Mouse (Mus musculus) right cerebral cortex, adult 18-20 months (tissue): ENCODE measurements at regions not wholly inside any gene's neighbourhood (a gene's known extent, or its start where the extent isn't known, plus 50 kb on each side); places are given as distances from the start of the nearest gene placed in this dataset.
A peak's percentile ranks its signal among the peaks of the same experiment; 100 is the strongest.

Source experiments
- DNase-seq: peaks from one replicate; pipeline ENCODE4 v3.0.0; 2022; ENCODE audit warnings: mixed read lengths

- DNase-seq, result no peak
These were observed 187.2 kb downstream of the Ifng start for GRCm38 (mm10) chr10:118628000-118628399.

- no peak for DNase-seq
These were observed 188.7 kb downstream of the Ifng start for GRCm38 (mm10) chr10:118629360-118630040.

GRCm38 (mm10) chr10:118631786-118632185 lies 190.9 kb downstream of the Ifng start:
- DNase-seq, result no peak

- no peak for DNase-seq
These were observed 191.3 kb downstream of the Ifng start for GRCm38 (mm10) chr10:118632187-118632586.

- no peak for DNase-seq
These were observed 192.6 kb downstream of the Ifng start for GRCm38 (mm10) chr10:118633429-118633828.

GRCm38 (mm10) chr10:118639097-118639496 lies 198.3 kb downstream of the Ifng start:
- DNase-seq, result no peak

- DNase-seq, result no peak
These were observed 199.4 kb downstream of the Ifng start for GRCm38 (mm10) chr10:118640121-118640809.

GRCm38 (mm10) chr10:118640810-118641427 lies 200.1 kb downstream of the Ifng start:
- DNase-seq, result no peak

- DNase-seq, result peak; percentile 28
These were observed 202.8 kb downstream of the Ifng start for GRCm38 (mm10) chr10:118643622-118644021.

GRCm38 (mm10) chr10:118648111-118648510 lies 207.3 kb downstream of the Ifng start:
- DNase-seq, result no peak

- no peak for DNase-seq
These were observed 213.4 kb downstream of the Dyrk2 start for GRCm38 (mm10) chr10:118656561-118656960.

- DNase-seq, result no peak
These were observed 204.0 kb downstream of the Dyrk2 start for GRCm38 (mm10) chr10:118666009-118666408.

- DNase-seq, result no peak
These were observed 194.1 kb downstream of the Dyrk2 start for GRCm38 (mm10) chr10:118675816-118676465.

GRCm38 (mm10) chr10:118678750-118679418 lies 191.1 kb downstream of the Dyrk2 start:
- DNase-seq, result no peak

- DNase-seq, result no peak
These were observed 190.5 kb downstream of the Dyrk2 start for GRCm38 (mm10) chr10:118679507-118679906.

- DNase-seq, result no peak
These were observed 189.1 kb downstream of the Dyrk2 start for GRCm38 (mm10) chr10:118680896-118681295.

GRCm38 (mm10) chr10:118683356-118683755 lies 186.7 kb downstream of the Dyrk2 start:
- no peak for DNase-seq

- no peak for DNase-seq
These were observed 170.7 kb downstream of the Dyrk2 start for GRCm38 (mm10) chr10:118699292-118699691.

GRCm38 (mm10) chr10:118700115-118700514 lies 169.9 kb downstream of the Dyrk2 start:
- DNase-seq, result no peak

- DNase-seq, result no peak
These were observed 164.0 kb downstream of the Dyrk2 start for GRCm38 (mm10) chr10:118706020-118706419.

GRCm38 (mm10) chr10:118709718-118710117 lies 160.3 kb downstream of the Dyrk2 start:
- no peak for DNase-seq

- no peak for DNase-seq
These were observed 158.5 kb downstream of the Dyrk2 start for GRCm38 (mm10) chr10:118711529-118711928.

- DNase-seq, result no peak
These were observed 158.1 kb downstream of the Dyrk2 start for GRCm38 (mm10) chr10:118711951-118712350.
